Mouse (Mus musculus) bone marrow, adult 2 months (tissue): ENCODE measurements around the gene Dhx30. TPM values are rescaled to one million over a fixed set of nuclear protein-coding genes. Genes with fewer than 3 reads are reported as not detected.

Experiments used
- H3K27ac ChIP-seq: fragments of 200-500 bp; 2 replicates; pipeline ENCODE4 v1.5.1; 2012; ENCODE audit warnings: low read depth, mild to moderate bottlenecking, control low read depth, inconsistent platforms, low read length; ENCODE audit not compliant: control insufficient read depth, poor library complexity, insufficient read depth
- H3K4me1 ChIP-seq: fragments of 200-500 bp; 2 replicates; pipeline ENCODE4 v1.6.1; 2011; ENCODE audit warnings: low read length; ENCODE audit not compliant: control insufficient read depth, insufficient read depth
- H3K4me3 ChIP-seq: fragments of 200-500 bp; replicated peaks from 2 replicates; pipeline ENCODE3; 2011; ENCODE audit warnings: mild to moderate bottlenecking, low read depth, low read length, control low read depth; ENCODE audit not compliant: control insufficient read depth
- CTCF ChIP-seq: fragments of 200-500 bp; IDR thresholded peaks from 2 replicates; pipeline ENCODE4 v1.5.1; 2011; ENCODE audit warnings: low read length, control low read depth; ENCODE audit not compliant: control insufficient read depth, insufficient read depth
- POLR2A ChIP-seq: fragments of 200-500 bp; IDR thresholded peaks from 2 replicates; pipeline ENCODE4 v1.6.1; 2011; ENCODE audit warnings: low read depth, mild to moderate bottlenecking, control low read depth, low read length, borderline replicate concordance; ENCODE audit not compliant: control insufficient read depth
- WGBS: fragments of 180-500 bp; shearing (Covaris S2); methylation state at CpG from one replicate; pipeline ENCODE4 v1.1.7; 2018; 5-methylcytosine and 5-hydroxymethylcytosine counted together
- polyA plus RNA-seq: library from polyadenylated mRNA; stranded (reverse); fragments of >200 nt; gene quantifications from 2 replicates; pipeline ENCODE4 v1.2.4, GENCODE M21; 2011; ENCODE audit warnings: low replicate concordance; ENCODE audit not compliant: missing spikeins, insufficient read depth, insufficient read length

Dhx30 gene
- polyA plus RNA-seq, 1 experiment, result 70.2 TPM

- H3K4me3 ChIP-seq, result no peak overlapping the region
- TF ChIP-seq CTCF (no peak), POLR2A (no peak)
- no peak overlapping the region for H3K27ac ChIP-seq
- no peaks in the 10 kb centered on the region for H3K4me1 ChIP-seq
Observed at GRCm38 (mm10) chr9:110051184-110051583, 66.4 kb downstream of the Dhx30 start.

GRCm38 (mm10) chr9:110047857-110048256 lies 69.8 kb downstream of the Dhx30 start:
- WGBS, result 81% methylated on average over 3 of the region's 3 CpGs
- TF ChIP-seq CTCF (no peak), POLR2A (no peak)

GRCm38 (mm10) chr9:110047260-110047659 lies 70.4 kb downstream of the Dhx30 start:
- TF ChIP-seq POLR2A (no peak), CTCF (no peak)
- H3K4me1 ChIP-seq, result no peaks in the 10 kb centered on the region; the same call in 1 of the 2 replicates
- no peak overlapping the region for H3K27ac ChIP-seq
- no peak overlapping the region for H3K4me3 ChIP-seq

More at GRCm38 (mm10) chr9:110047857-110048256, 69.8 kb downstream of the Dhx30 start:
- H3K4me1 ChIP-seq, result no peaks in the 10 kb centered on the region; the same call in 1 of the 2 replicates
- H3K4me3 ChIP-seq, result no peak overlapping the region
- no peak overlapping the region for H3K27ac ChIP-seq

GRCm38 (mm10) chr9:110045763-110046377 lies 71.8 kb downstream of the Dhx30 start:
- TF ChIP-seq POLR2A (no peak), CTCF (no peak)
- Histone ChIP-seq H3K4me3 (no peak overlapping the region), H3K27ac (no peak overlapping the region), H3K4me1 (no peaks in the 10 kb centered on the region; the same call in 1 of the 2 replicates)

- Histone ChIP-seq H3K4me1 (no peaks in the 10 kb centered on the region; the same call in 1 of the 2 replicates), H3K4me3 (no peak overlapping the region), H3K27ac (no peak overlapping the region)
- no peak for TF ChIP-seq POLR2A
- no peak for TF ChIP-seq CTCF
- 66% methylated on average over 4 of the region's 4 CpGs for WGBS
Observed at GRCm38 (mm10) chr9:110044373-110044772, 73.3 kb downstream of the Dhx30 start.

GRCm38 (mm10) chr9:110038485-110038884 lies 79.1 kb downstream of the Dhx30 start:
- TF ChIP-seq CTCF, result no peak
- TF ChIP-seq POLR2A, result no peak
- Histone ChIP-seq H3K4me3 (no peak overlapping the region), H3K27ac (no peak overlapping the region), H3K4me1 (peaks cover 1% of the 10 kb centered on the region; the same call in 1 of the 2 replicates)
- WGBS, result 62% methylated on average over 2 of the region's 2 CpGs

GRCm38 (mm10) chr9:110037895-110038294 lies 79.7 kb downstream of the Dhx30 start:
- whole genome bisulfite sequencing, result 4% methylated on average over 8 of the region's 8 CpGs
- TF ChIP-seq POLR2A, result no peak
- no peak for TF ChIP-seq CTCF
- Histone ChIP-seq H3K4me3 (no peak overlapping the region), H3K4me1 (peaks cover 1% of the 10 kb centered on the region; the same call in 1 of the 2 replicates), H3K27ac (no peak overlapping the region)

GRCm38 (mm10) chr9:110035091-110035490 lies 82.5 kb downstream of the Dhx30 start:
- Histone ChIP-seq H3K4me1 (peaks cover 1% of the 10 kb centered on the region; the same call in 1 of the 2 replicates), H3K27ac (no peak overlapping the region), H3K4me3 (no peak overlapping the region)
- 77% methylated on average over 4 of the region's 4 CpGs for WGBS
- TF ChIP-seq CTCF (no peak), POLR2A (no peak)

Other genes starting within 250 kb of the Dhx30 start
- gene Cdc25a, start 242.3 kb downstream of the Dhx30 start, polyA plus RNA-seq, result 18.7 and 28.3 TPM in 2 replicates
- gene Map4, start 186.4 kb downstream of the Dhx30 start, polyA plus RNA-seq, result 12.9 and 33.6 TPM in 2 replicates
- 25.1 and 41.4 TPM in 2 replicates for gene Smarcc1, start 122 bp downstream of the Dhx30 start, polyA plus RNA-seq
- 0.41 and 2.5 TPM in 2 replicates for gene Cspg5, start 126.0 kb upstream of the Dhx30 start, polyA plus RNA-seq
- 5.0 and 6.6 TPM in 2 replicates for gene Elp6, start 187.3 kb upstream of the Dhx30 start, polyA plus RNA-seq
- gene Scap, start 215.5 kb upstream of the Dhx30 start, polyA plus RNA-seq, result 8.3 and 10.7 TPM in 2 replicates